17 mouse cellular contexts compared by ENCODE assay signal in the genomic region with DNA sequence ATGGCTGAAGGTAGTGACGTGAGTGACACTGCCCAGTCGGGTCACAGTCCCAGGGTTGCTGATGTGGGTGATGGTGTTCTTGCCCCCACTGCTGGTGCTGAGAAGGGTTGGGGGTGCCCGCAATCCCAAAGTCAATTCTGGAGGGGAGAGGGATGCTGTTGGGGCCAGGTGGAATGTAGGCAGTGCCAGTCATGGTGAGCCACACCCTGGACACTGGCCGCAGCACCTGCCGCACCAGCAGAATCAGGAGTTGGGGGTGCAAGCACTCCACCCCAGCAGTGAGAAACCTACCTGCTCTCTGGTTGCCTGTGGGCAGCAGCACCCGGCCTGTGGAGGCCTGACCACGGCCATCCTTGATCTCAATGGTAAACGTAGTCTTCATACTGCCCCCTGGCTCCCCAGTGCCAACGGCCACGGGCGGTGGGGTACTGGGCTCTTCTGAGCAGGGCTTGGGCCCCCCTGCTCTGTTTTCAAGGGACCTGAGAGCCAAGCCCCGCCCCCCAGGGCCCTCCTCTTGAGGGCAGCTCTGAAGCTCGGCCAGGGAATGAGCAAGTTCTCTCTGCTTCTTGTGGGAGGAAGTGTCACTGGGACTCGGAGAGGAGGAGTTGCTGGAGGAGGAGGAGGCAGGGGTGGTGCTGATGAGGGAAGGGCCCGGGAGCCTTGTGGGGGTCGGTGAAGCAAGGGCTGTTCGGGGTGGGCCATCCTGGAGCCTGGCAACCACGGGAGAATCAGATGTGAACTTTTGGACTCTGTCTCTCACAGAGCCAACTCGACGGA. TPM values are rescaled to one million over a fixed set of nuclear protein-coding genes. Genes with fewer than 3 reads are reported as not detected.
DNase-seq lines count a peak whose midpoint lies in the region; ATAC-seq lines count a peak whose summit lies in the region.
"Had no signal": no experiment of that assay in that cellular context is flagged by ENCODE, and none has a peak within 500 bp of the region (broad histone marks: within the 10 kb centered on the region; RNA-seq: fewer than 3 reads in every experiment).

No protein-coding gene starts in this region.

- peaks cover 98% of the 10 kb centered on the region for H3K36me3 ChIP-seq in kidney, embryonic 14.5 days (ENCODE audit: control insufficient read depth, insufficient read depth, low read length)
- peaks cover 36% of the 10 kb centered on the region for H3K36me3 ChIP-seq in intestine, embryonic 16.5 days (ENCODE audit: control insufficient read depth, insufficient read depth, low read length)
- H3K36me3 ChIP-seq: neural tube, embryonic 15.5 days had no signal

- H3K27me3 ChIP-seq in kidney, embryonic 14.5 days (ENCODE audit: control insufficient read depth, insufficient read depth, low read length): no peaks in the 10 kb centered on the region
- H3K27me3 ChIP-seq in intestine, embryonic 16.5 days (replicated peaks; ENCODE audit: control insufficient read depth, insufficient read depth, low read length): no peaks in the 10 kb centered on the region
- H3K27me3 ChIP-seq: CH12.LX; midbrain, embryonic 13.5 days; neural tube, embryonic 15.5 days had no signal

- 72% methylated on average over 20 of the region's 20 CpGs for WGBS in kidney, embryonic 14.5 days
- WGBS in intestine, embryonic 16.5 days: 74% methylated on average over 20 of the region's 20 CpGs

- H3K4me1 ChIP-seq in kidney, embryonic 14.5 days (ENCODE audit: control insufficient read depth, insufficient read depth, low read length): no peaks in the 10 kb centered on the region
- H3K4me1 ChIP-seq in intestine, embryonic 16.5 days (ENCODE audit: control insufficient read depth, insufficient read depth, low read length): no peaks in the 10 kb centered on the region
- H3K4me1 ChIP-seq: midbrain, embryonic 13.5 days; neural tube, embryonic 15.5 days had no signal

- H3K27ac ChIP-seq in kidney, embryonic 14.5 days (ENCODE audit: low read depth, low read length): no peak overlapping the region
- H3K27ac ChIP-seq in intestine, embryonic 16.5 days (ENCODE audit: low read length): no peak overlapping the region
- H3K27ac ChIP-seq: hindbrain, postnatal 0 days; midbrain, embryonic 13.5 days; neural tube, embryonic 15.5 days had no signal

- H3K4me3 ChIP-seq in kidney, embryonic 14.5 days (ENCODE audit: low read length): no peak overlapping the region
- no peak overlapping the region for H3K4me3 ChIP-seq in intestine, embryonic 16.5 days (ENCODE audit: low read length)
- H3K4me3 ChIP-seq: midbrain, embryonic 13.5 days; neural tube, embryonic 15.5 days had no signal

- DNase-seq in cerebellum, adult 9-10 months: peak; percentile 15
- no peak for DNase-seq in cerebellum, postnatal 14 days
- peak; percentile 54 for DNase-seq in kidney, adult 11 months
- peak; percentile 61 for DNase-seq in urinary bladder, postnatal 14 days (ENCODE audit: low spot score)
- no peak for DNase-seq in urinary bladder, postnatal 4 days (ENCODE audit: low spot score in 2 of 2)
- DNase-seq: adrenal gland, adult 2 months; gastrocnemius, postnatal 10 days; layer of hippocampus, postnatal 36 days; liver; lung, adult 2 months; thymus, adult 18-20 months had no signal

- H3K9ac ChIP-seq in kidney, embryonic 14.5 days (ENCODE audit: low read depth, low read length): no peak overlapping the region
- no peak overlapping the region for H3K9ac ChIP-seq in intestine, embryonic 16.5 days (ENCODE audit: low read depth, low read length)
- H3K9ac ChIP-seq: midbrain, embryonic 13.5 days; neural tube, embryonic 15.5 days had no signal

- no peak for ATAC-seq in kidney, embryonic 14.5 days (ENCODE audit: low FRiP score, low TSS enrichment)
- no peak for ATAC-seq in intestine, embryonic 16.5 days
- ATAC-seq: hindbrain, postnatal 0 days; midbrain, embryonic 13.5 days had no signal

- no peak overlapping the region for H3K4me2 ChIP-seq in kidney, embryonic 14.5 days (replicated peaks; ENCODE audit: low read depth, low read length)
- H3K4me2 ChIP-seq in intestine, embryonic 16.5 days (ENCODE audit: low read depth, low read length): no peak overlapping the region
- H3K4me2 ChIP-seq: midbrain, embryonic 13.5 days; neural tube, embryonic 15.5 days had no signal

- H3K9me3 ChIP-seq in kidney, embryonic 14.5 days (ENCODE audit: control insufficient read depth, low read length): no peaks in the 10 kb centered on the region
- H3K9me3 ChIP-seq in intestine, embryonic 16.5 days (ENCODE audit: control insufficient read depth, low read length): no peaks in the 10 kb centered on the region
- H3K9me3 ChIP-seq: midbrain, embryonic 13.5 days; neural tube, embryonic 15.5 days had no signal

RNA-seq across cellular contexts. Expression of a gene that starts 10.7 kb away (rescaled TPM):
- polyA plus RNA-seq in kidney, embryonic 14.5 days (2014; fragmentation: Nextera tagmentation; extraction: Ambion mirVana): 51.8 and 70.7 TPM in 2 replicates
- 78.2 and 80.1 TPM in 2 replicates for polyA plus RNA-seq in intestine, embryonic 16.5 days (2015; fragmentation: Nextera tagmentation; extraction: Ambion mirVana)

RNA-seq across cellular contexts. Expression of a gene that starts 15.2 kb away (rescaled TPM):
- polyA plus RNA-seq in kidney, embryonic 14.5 days (2014; fragmentation: Nextera tagmentation; extraction: Ambion mirVana): 82.1 and 107 TPM in 2 replicates
- polyA plus RNA-seq in intestine, embryonic 16.5 days (2015; fragmentation: Nextera tagmentation; extraction: Ambion mirVana): 182 and 185 TPM in 2 replicates

RNA-seq across cellular contexts. Expression of a gene that starts 25.0 kb away (rescaled TPM):
- 0.40 and 0.61 TPM in 2 replicates for polyA plus RNA-seq in kidney, embryonic 14.5 days (2014; fragmentation: Nextera tagmentation; extraction: Ambion mirVana)
- 5.6 and 5.9 TPM in 2 replicates for polyA plus RNA-seq in intestine, embryonic 16.5 days (2015; fragmentation: Nextera tagmentation; extraction: Ambion mirVana)

RNA-seq across cellular contexts. Expression of a gene that starts 41.6 kb away (rescaled TPM):
- polyA plus RNA-seq in kidney, embryonic 14.5 days (2014; fragmentation: Nextera tagmentation; extraction: Ambion mirVana): 0.39 and 0.77 TPM in 2 replicates
- polyA plus RNA-seq in intestine, embryonic 16.5 days (2015; fragmentation: Nextera tagmentation; extraction: Ambion mirVana): 0.33 and 0.43 TPM in 2 replicates

Comparison
In these comparisons a context has a peak if more than half of its experiments do, and no peak if none do; other contexts are left out.
1. DNase-seq: peak in cerebellum, adult 9-10 months (single experiment), kidney, adult 11 months (single experiment) and urinary bladder, postnatal 14 days (single experiment); none in cerebellum, postnatal 14 days (0 of 2) and urinary bladder, postnatal 4 days (0 of 2).